Mouse (Mus musculus): Measurements from ENCODE around the gene Dedd2. TPM values are rescaled to one million over a fixed set of nuclear protein-coding genes. Genes with fewer than 3 reads are reported as not detected.

Gene Dedd2
- total RNA-seq, 2 experiments from 2014 or later, result 22.7 to 23.8 TPM

DNA sequence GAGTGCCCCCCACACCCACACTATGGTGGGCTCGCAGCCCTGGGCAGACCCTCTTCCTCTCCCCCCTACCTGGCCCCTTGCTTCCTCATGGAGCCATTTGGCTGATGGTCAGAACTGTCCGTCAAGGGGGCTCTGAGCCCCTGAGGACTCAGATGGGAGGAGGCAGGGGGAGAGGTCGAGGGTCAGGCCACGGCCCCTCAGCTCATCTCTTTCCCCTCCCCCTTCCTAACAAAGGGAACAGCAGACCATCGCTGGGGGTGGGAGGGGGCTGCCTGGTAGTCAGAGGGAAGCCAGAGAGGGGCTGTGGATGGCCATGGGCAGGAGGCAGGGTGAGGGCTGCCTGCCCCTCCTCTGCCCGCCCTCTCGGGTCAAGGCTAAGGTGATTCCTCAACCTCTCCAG lies 69.4 kb downstream of the Dedd2 start:
- DNase-seq (ENCODE audit: extremely low spot score in 1 of 2, low spot score in 2 of 2), result peak in 1 of 2 experiments; percentile 28
- intact Hi-C loops (cut with DNase I), result no loop called here

DNA sequence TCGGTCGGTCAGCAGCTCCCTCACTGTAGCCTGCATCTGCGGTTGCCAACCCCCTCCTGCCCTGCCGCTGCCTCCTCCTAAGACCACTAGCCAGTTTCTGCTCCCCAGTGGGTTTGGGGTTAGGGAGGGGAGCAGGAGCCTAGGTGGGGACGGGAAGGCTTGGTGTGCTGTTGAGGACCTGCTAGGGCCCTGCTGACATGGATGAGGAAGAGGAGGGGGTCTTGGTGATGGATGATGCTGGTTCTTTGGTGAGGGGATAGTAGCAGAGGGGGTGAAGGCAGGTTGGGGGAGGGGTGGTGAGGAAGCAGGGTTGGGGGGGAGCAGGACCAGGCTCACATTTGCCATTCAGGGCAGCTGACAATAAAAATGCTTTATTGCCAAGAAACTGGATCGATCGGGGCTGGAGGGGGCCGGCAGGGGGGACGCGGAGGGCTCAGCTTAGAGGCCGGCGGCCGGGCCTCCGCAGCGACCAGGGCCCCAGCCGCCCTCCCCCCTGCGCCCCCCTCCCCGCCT lies 70.2 kb downstream of the Dedd2 start:
- DNase-seq (ENCODE audit: extremely low spot score in 1 of 2, low spot score in 2 of 2), result peak in 1 of 2 experiments; percentile 15
- intact Hi-C loops (cut with DNase I), result no loop called here

Small RNAs within 50 kb of the gene (microRNA-seq; reads per million reads assigned to microRNA genes)
- gene Mir7048, result not detected

Other genes starting within 250 kb of the Dedd2 start
- 100 to 1,000 TPM; 293 to 300 TPM for gene Rabac1, start 247.9 kb downstream of the Dedd2 start, total RNA-seq (2021)
- 1,000 to 10,000 TPM; 2,078 to 2,206 TPM for gene Atp1a3, start 214.7 kb downstream of the Dedd2 start, total RNA-seq (2021)
- 100 to 1,000 TPM; 226 to 237 TPM for gene Grik5, start 148.3 kb downstream of the Dedd2 start, total RNA-seq (2021)
- gene Zfp574, start 148.0 kb downstream of the Dedd2 start, total RNA-seq (2021), result 10 to 100 TPM; 26.0 to 27.1 TPM
- 10 to 100 TPM; 11.0 to 14.1 TPM for gene Pou2f2, start 40.9 kb downstream of the Dedd2 start, total RNA-seq (2021)
- 1 to 10 TPM; 7.8 to 8.5 TPM for gene Zfp526, start 810 bp upstream of the Dedd2 start, total RNA-seq (2021)
- gene Gsk3a, start 17.2 kb upstream of the Dedd2 start, total RNA-seq (2021), result 100 to 1,000 TPM; 205 TPM
- gene Erf, start 30.1 kb upstream of the Dedd2 start, total RNA-seq (2021), result 10 to 100 TPM; 47.7 to 55.1 TPM
- 100 to 1,000 TPM; 244 to 271 TPM for gene Cic, start 47.1 kb upstream of the Dedd2 start, total RNA-seq (2021)
- gene Pafah1b3, start 77.4 kb upstream of the Dedd2 start, total RNA-seq (2021), result 10 to 100 TPM; 64.1 to 67.5 TPM
- under 1 TPM in 1 of 2 experiments, not detected in 1; 0.28 TPM for gene Prr19, start 80.8 kb upstream of the Dedd2 start, total RNA-seq (2021)
- 10 to 100 TPM; 89.2 to 91.0 TPM for gene Tmem145, start 85.5 kb upstream of the Dedd2 start, total RNA-seq (2021)
- gene Megf8, start 96.5 kb upstream of the Dedd2 start, total RNA-seq (2021), result 10 to 100 TPM; 90.4 to 91.8 TPM
- not detected for gene Cnfn, start 149.1 kb upstream of the Dedd2 start, total RNA-seq (2021)
- gene Lipe, start 178.1 kb upstream of the Dedd2 start, total RNA-seq (2021), result 1 to 10 TPM; 6.9 to 7.8 TPM
- not detected for gene Cxcl17, start 192.3 kb upstream of the Dedd2 start, total RNA-seq (2021)